Mouse (Mus musculus): ENCODE measurements around the gene Cwc25.

DNA sequence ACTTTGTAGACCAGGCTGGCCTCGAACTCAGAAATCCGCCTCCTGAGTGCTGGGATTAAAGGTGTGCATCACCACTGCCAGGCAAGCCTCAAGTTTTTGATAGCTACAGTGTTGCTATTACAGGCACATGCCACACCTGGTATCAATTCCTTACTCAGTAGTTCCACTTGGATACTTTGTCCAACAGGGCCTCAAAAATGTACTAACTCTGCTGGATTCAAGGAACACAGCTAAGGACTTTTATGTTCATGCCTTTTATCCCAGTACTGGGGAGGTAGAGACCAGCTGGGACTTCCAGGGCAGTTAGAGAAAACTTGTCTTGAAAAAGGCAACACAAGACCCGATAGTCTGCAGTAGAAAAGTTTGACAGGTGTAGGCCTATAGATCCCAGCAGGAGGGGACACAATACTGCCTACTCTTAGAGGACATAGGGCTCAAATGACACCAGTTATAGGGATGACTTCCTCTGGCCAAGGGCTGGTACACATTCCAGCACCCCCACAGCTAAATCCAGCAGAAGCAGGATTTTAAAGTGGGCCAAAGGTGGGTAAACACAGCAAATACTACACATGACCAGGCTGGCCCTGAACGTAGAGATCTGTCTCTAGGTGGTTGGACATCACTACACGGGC lies 10.3 kb upstream of the Cwc25 start:
- TF ChIP-seq POLR2A (IDR thresholded peaks at IDR 0.05; ENCODE audit: control insufficient read depth, low read depth, low read length) (no peak), CTCF (IDR thresholded peaks at IDR 0.05; ENCODE audit: control insufficient read depth, insufficient read depth, insufficient replicate concordance, low read depth, low read length) (no peak)

Data from testis, adult 2 months (tissue).